Mouse (Mus musculus) MEL (cell line): ENCODE measurements at regions not wholly inside any gene's neighbourhood (a gene's known extent, or its start where the extent isn't known, plus 50 kb on each side); places are given as distances from the start of the nearest gene placed in this dataset.
"Not testable (repeated sequence)": the region's sequence is repeated elsewhere in the genome, so short reads cannot be mapped to it uniquely, and the experiment has no call there.

Source experiments
- CTCF ChIP-seq, 3 experiments: IDR thresholded peaks in 2 of 3; conservative IDR thresholded peaks in 1 of 3; 2 replicates each; pipeline ENCODE4 v1.5.1; 2011 to 2012; ENCODE audit warnings: low read length in 3 of 3, low read depth in 2 of 3, mild to moderate bottlenecking in 2 of 3, improper control_type of control experiment in 1 of 3, inconsistent platforms in 1 of 3, mixed read lengths in 1 of 3, moderate library complexity in 1 of 3; ENCODE audit not compliant: control insufficient read depth in 1 of 3, insufficient read depth in 1 of 3, poor library complexity in 1 of 3, severe bottlenecking in 1 of 3
- ELF1 ChIP-seq: IDR thresholded peaks from 2 replicates; pipeline ENCODE4 v1.6.1; 2014; ENCODE audit warnings: low read depth, mild to moderate bottlenecking, inconsistent platforms, low read length, improper control_type of control experiment, moderate library complexity
- JUND ChIP-seq: IDR thresholded peaks from 2 replicates; pipeline ENCODE4 v1.6.1; 2011; ENCODE audit warnings: low read depth, mild to moderate bottlenecking, improper control_type of control experiment, low read length
- MAX ChIP-seq: IDR thresholded peaks from 2 replicates; pipeline ENCODE4 v1.6.1; 2011; ENCODE audit warnings: low read length, improper control_type of control experiment
- MXI1 ChIP-seq: IDR thresholded peaks from 2 replicates; pipeline ENCODE4 v1.6.1; 2011; ENCODE audit warnings: mild to moderate bottlenecking, low read depth, low read length, improper control_type of control experiment
- NELFE ChIP-seq: IDR thresholded peaks from 2 replicates; pipeline ENCODE4 v1.6.1; 2011; ENCODE audit warnings: low read depth, low read length, improper control_type of control experiment
- NRF1 ChIP-seq: IDR thresholded peaks from 2 replicates; pipeline ENCODE4 v1.6.1; 2014; ENCODE audit warnings: low read depth, mild to moderate bottlenecking, inconsistent platforms, low read length, improper control_type of control experiment, moderate library complexity; ENCODE audit not compliant: poor library complexity, insufficient read depth, severe bottlenecking
- POLR2A ChIP-seq, 2 experiments: IDR thresholded peaks; 2 replicates each; pipeline ENCODE4 v1.6.1; 2011 to 2012; ENCODE audit warnings: low read length in 2 of 2, mild to moderate bottlenecking in 2 of 2, control low read depth in 1 of 2, improper control_type of control experiment in 1 of 2, low read depth in 1 of 2, moderate library complexity in 1 of 2; ENCODE audit not compliant: control insufficient read depth in 1 of 2, insufficient read depth in 1 of 2, poor library complexity in 1 of 2
- RCOR1 ChIP-seq: IDR thresholded peaks from 2 replicates; pipeline ENCODE4 v1.6.1; 2012; ENCODE audit warnings: low read depth, mild to moderate bottlenecking, inconsistent platforms, low read length, improper control_type of control experiment
- USF1 ChIP-seq: IDR thresholded peaks from 2 replicates; pipeline ENCODE4 v1.6.1; 2014; ENCODE audit warnings: low read depth, mild to moderate bottlenecking, inconsistent platforms, low read length, improper control_type of control experiment, moderate library complexity

DNA sequence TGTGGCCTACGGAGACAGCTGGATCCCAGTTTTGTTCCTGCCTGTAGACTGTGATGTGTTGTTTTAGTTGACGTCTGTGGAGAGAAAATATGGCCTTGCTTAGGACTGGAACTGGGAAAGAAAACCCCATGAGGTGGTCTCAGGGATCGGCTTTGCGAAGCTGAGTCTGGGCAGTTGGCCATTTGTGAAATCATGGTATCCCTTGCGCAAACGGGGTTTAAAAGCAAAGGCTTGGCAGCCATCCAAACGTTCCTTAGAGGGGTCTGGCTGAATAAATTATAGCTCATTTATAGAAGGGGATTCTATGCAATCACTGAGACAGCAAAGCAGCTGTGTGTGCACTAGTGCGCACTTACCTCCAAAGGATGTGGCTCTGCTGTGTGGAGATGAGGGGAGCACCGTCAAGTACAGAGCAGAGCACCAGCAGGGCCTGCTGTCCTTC, 150.5 kb downstream of the Tcp10c start:
- not testable (repeated sequence) for TF ChIP-seq USF1; CTCF (IDR thresholded peaks at IDR 0.05 in 2 of 3, conservative IDR thresholded peaks at IDR 0.05 in 1 of 3; ENCODE audit: control insufficient read depth in 1 of 3, insufficient read depth in 1 of 3, low read depth in 2 of 3, low read length in 3 of 3, poor library complexity in 1 of 3, severe bottlenecking in 1 of 3); MAX; ELF1; RCOR1; NRF1; MXI1; NELFE; POLR2A (IDR thresholded peaks at IDR 0.05; ENCODE audit: control insufficient read depth in 1 of 2, insufficient read depth in 1 of 2, low read depth in 1 of 2, low read length in 2 of 2, poor library complexity in 1 of 2); JUND
